Mouse (Mus musculus): Measurements from ENCODE around the gene Erp29. TPM values are rescaled to one million over a fixed set of nuclear protein-coding genes. Genes with fewer than 3 reads are reported as not detected.

Gene Erp29
- polyA plus RNA-seq, 1 experiment from 2014 or later: 165 TPM

DNA sequence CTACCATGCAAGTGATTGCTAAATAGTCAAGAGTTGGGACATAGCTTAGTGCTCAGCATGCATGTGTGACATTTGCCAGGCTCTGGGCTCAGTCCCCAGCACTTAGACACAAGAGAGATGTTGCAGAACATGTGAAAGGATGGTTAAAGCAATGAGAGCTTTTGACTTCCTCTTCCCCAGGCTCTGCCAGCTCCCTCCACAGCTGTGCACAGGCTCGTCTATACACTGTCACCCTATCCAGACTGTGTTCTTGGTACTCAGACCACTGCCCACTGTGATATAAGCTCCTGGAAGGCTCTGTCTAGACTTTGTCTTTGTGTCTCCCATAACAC lies 9.8 kb upstream of the Erp29 start:
- Histone ChIP-seq H3K4me3 (no peak overlapping the region), H3K27ac (no peak overlapping the region), H3K4me1 (replicated peaks) (no peaks in the 10 kb centered on the region), H3K9me3 (no peaks in the 10 kb centered on the region), H3K36me3 (no peaks in the 10 kb centered on the region), H3K27me3 (no peaks in the 10 kb centered on the region), H3K4me2 (no peak overlapping the region), H3K9ac (no peak overlapping the region)
- ATAC-seq (ENCODE audit: low FRiP score): no peak
- WGBS: 35% methylated on average over 1 of the region's 1 CpGs

GRCm38 (mm10) chr5:121461339-121462170 lies 9.2 kb upstream of the Erp29 start:
- Histone ChIP-seq H3K9me3 (no peaks in the 10 kb centered on the region), H3K4me2 (no peak overlapping the region), H3K4me3 (no peak overlapping the region), H3K4me1 (replicated peaks) (no peaks in the 10 kb centered on the region), H3K36me3 (no peaks in the 10 kb centered on the region), H3K27me3 (no peaks in the 10 kb centered on the region), H3K27ac (no peak overlapping the region), H3K9ac (no peak overlapping the region)
- 68% methylated on average over 4 of the region's 4 CpGs for WGBS
- ATAC-seq (ENCODE audit: low FRiP score): no peak

- no peak for ATAC-seq (ENCODE audit: low FRiP score)
- Histone ChIP-seq H3K27me3 (no peaks in the 10 kb centered on the region), H3K9me3 (no peaks in the 10 kb centered on the region), H3K27ac (no peak overlapping the region), H3K4me1 (replicated peaks) (peaks cover 19% of the 10 kb centered on the region), H3K9ac (no peak overlapping the region), H3K36me3 (no peaks in the 10 kb centered on the region), H3K4me2 (no peak overlapping the region), H3K4me3 (no peak overlapping the region)
- WGBS: 77% methylated on average over 9 of the region's 9 CpGs
These were observed 3.4 kb upstream of the Erp29 start for GRCm38 (mm10) chr5:121455510-121456265.

DNA sequence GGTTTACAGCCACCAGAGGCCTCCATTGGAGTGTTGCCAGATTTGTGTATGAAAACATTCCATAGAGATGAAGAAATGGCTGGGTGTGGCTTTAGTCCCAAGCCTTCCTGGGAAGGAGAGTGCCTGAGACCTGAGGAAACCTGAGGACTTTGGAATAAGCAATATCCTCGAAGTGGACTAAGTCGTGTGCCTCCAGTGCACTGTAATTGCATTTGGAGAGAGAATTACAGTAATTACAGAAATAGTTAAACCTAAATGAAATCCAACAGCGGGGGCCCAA lies 2.1 kb upstream of the Erp29 start:
- peaks cover 30% of the 10 kb centered on the region for H3K4me1 ChIP-seq (replicated peaks)
- H3K9me3 ChIP-seq: no peaks in the 10 kb centered on the region
- no peak for ATAC-seq (ENCODE audit: low FRiP score)
- WGBS: 88% methylated on average over 3 of the region's 3 CpGs
- peaks cover 7% of the 10 kb centered on the region; the same call in 1 of the 2 replicates for H3K36me3 ChIP-seq
- H3K9ac ChIP-seq: no peak overlapping the region
- H3K4me2 ChIP-seq: no peak overlapping the region
- H3K27me3 ChIP-seq: no peaks in the 10 kb centered on the region
- no peak overlapping the region for H3K27ac ChIP-seq
- no peak overlapping the region for H3K4me3 ChIP-seq

- H3K36me3 ChIP-seq: peaks cover 12% of the 10 kb centered on the region
- H3K4me3 ChIP-seq: no peak overlapping the region
- H3K27ac ChIP-seq: no peak overlapping the region
- 92% methylated on average over 13 of the region's 13 CpGs for WGBS
- H3K27me3 ChIP-seq: no peaks in the 10 kb centered on the region
- no peaks in the 10 kb centered on the region for H3K9me3 ChIP-seq
- H3K9ac ChIP-seq: peak overlapping the region; percentile 94
- H3K4me1 ChIP-seq (replicated peaks): peaks cover 30% of the 10 kb centered on the region
- H3K4me2 ChIP-seq: peak overlapping the region; percentile 83; the same call in 1 of the 2 replicates
- ATAC-seq (ENCODE audit: low FRiP score): no peak
These were observed 1.6 kb upstream of the Erp29 start for GRCm38 (mm10) chr5:121453743-121454502.

DNA sequence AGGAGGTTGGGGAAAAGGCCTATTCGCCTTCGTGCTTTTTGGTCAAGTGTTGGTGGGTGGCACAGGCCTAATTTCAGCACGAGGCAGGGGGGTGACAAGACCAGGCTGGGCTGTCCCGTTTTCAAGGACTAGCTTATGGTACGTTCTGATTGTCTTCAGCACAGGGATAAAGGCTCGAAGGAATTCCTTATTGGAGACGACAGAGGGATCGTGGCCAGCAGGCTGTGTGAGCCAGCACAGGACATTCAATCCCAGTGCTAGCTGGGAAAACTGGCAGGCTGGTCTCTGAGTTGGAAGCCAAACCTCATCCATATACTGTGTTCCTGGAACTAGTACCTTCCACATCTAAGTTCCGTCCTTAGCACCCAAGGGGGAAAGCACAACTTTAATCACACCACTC lies 600 bp upstream of the Erp29 start:
- H3K4me3 ChIP-seq: peak overlapping the region; percentile 87
- peaks cover 22% of the 10 kb centered on the region for H3K36me3 ChIP-seq
- peak overlapping the region; percentile 94 for H3K9ac ChIP-seq
- peak overlapping the region; percentile 98 for H3K27ac ChIP-seq
- WGBS: 8% methylated on average over 9 of the region's 9 CpGs
- no peaks in the 10 kb centered on the region for H3K9me3 ChIP-seq
- ATAC-seq (ENCODE audit: low FRiP score): peak; percentile 12; the same call in 1 of the 2 replicates
- no peaks in the 10 kb centered on the region for H3K27me3 ChIP-seq
- H3K4me1 ChIP-seq (replicated peaks): peaks cover 30% of the 10 kb centered on the region
- peak overlapping the region; percentile 83 for H3K4me2 ChIP-seq

DNA sequence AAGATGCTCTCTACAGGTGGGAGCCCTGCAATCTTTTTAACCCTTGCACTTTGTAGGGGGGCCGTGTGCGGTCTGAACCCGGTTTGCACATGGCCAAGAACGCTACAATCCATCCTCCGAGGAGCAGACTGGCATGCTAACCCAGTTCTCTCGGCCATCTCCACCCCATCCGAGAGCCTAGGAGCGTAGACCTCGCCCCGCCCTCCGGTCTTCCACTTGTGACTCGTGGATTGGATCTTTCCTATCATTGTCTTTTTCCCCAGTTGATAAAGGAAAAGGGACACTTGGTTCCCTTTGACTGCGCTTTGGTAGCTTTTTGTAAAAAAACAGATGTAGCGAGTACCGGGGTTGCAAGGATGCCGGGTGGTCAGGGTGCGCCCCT lies 671 bp downstream of the Erp29 start, which contains the start of gene Tmem116:
Gene Tmem116 (plus strand): TSS at position 250 of the 382 bp plus-strand sequence.
- Histone ChIP-seq H3K4me2 (peak within 1 kb of the TSS; percentile 83), H3K9me3 (no peaks in the 10 kb centered on the region), H3K27ac (peak within 1 kb of the TSS; percentile 98), H3K9ac (peak within 1 kb of the TSS; percentile 94), H3K27me3 (no peaks in the 10 kb centered on the region), H3K4me1 (replicated peaks) (peaks cover 30% of the 10 kb centered on the region), H3K36me3 (peaks cover 35% of the 10 kb centered on the region), H3K4me3 (peak within 1 kb of the TSS; percentile 87)
- ATAC-seq (ENCODE audit: low FRiP score): peak; percentile 32; the same call in 1 of the 2 replicates
- WGBS: under 1% methylated on average over 17 of the region's 17 CpGs

DNA sequence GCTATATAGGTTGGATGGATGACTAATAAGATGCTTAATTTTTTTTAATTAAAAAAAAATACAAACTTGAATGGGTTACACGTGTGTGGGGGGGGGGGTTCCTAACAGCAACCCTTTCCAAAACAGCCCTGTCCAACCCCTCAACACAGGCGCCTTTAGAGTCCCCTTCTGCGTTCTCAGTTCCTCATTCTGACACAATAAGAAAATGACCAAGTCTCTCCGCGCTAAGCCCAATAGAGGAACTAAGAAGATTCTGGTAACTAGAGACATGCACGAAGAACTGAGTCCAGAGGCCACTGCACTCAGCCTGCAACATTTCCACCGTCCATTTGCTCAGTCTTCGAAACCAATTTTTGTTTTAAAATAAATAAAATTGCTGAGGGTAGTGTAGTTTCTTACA lies 1.1 kb downstream of the Erp29 start:
- H3K4me1 ChIP-seq (replicated peaks): peaks cover 30% of the 10 kb centered on the region
- H3K27me3 ChIP-seq: no peaks in the 10 kb centered on the region
- H3K9ac ChIP-seq: peak overlapping the region; percentile 94
- H3K36me3 ChIP-seq: peaks cover 39% of the 10 kb centered on the region
- H3K4me2 ChIP-seq: peak overlapping the region; percentile 78
- ATAC-seq (ENCODE audit: low FRiP score): no peak
- H3K9me3 ChIP-seq: no peaks in the 10 kb centered on the region
- peak overlapping the region; percentile 87 for H3K4me3 ChIP-seq
- 30% methylated on average over 8 of the region's 8 CpGs for WGBS
- peak overlapping the region; percentile 98 for H3K27ac ChIP-seq

DNA sequence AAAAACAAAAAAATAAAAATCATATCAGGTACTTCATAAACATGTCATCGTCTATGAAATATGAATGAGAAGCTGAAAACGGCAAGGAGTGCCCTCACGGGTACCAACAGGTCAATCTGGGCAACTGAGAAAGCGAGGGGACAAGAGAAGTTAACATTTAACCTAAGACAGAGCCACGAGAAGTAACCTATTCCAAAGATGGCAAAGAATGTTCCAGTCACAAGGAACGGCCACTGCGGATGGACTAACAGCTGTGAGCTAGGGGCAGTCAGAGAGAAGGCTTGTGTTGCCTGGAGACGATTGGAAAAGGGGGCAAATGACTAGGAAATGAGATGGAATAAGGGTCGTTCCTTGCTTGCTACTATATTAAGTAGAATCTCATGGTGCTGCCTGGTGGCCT lies 1.8 kb downstream of the Erp29 start:
- WGBS: 82% methylated on average over 9 of the region's 9 CpGs
- H3K4me2 ChIP-seq: peak overlapping the region; percentile 78
- H3K9ac ChIP-seq: no peak overlapping the region; the same call in 1 of the 2 replicates
- no peaks in the 10 kb centered on the region for H3K27me3 ChIP-seq
- H3K9me3 ChIP-seq: no peaks in the 10 kb centered on the region
- peaks cover 47% of the 10 kb centered on the region for H3K36me3 ChIP-seq
- no peak overlapping the region for H3K27ac ChIP-seq
- H3K4me3 ChIP-seq: peak overlapping the region; percentile 87; the same call in 1 of the 2 replicates
- H3K4me1 ChIP-seq (replicated peaks): peaks cover 30% of the 10 kb centered on the region
- ATAC-seq (ENCODE audit: low FRiP score): no peak

- Histone ChIP-seq H3K27me3 (no peaks in the 10 kb centered on the region), H3K4me1 (replicated peaks) (peaks cover 30% of the 10 kb centered on the region), H3K9ac (no peak overlapping the region), H3K9me3 (no peaks in the 10 kb centered on the region), H3K36me3 (peaks cover 52% of the 10 kb centered on the region), H3K4me3 (no peak overlapping the region), H3K27ac (no peak overlapping the region), H3K4me2 (no peak overlapping the region)
- WGBS: 64% methylated on average over 6 of the region's 6 CpGs
- no peak for ATAC-seq (ENCODE audit: low FRiP score)
These were observed 2.3 kb downstream of the Erp29 start for GRCm38 (mm10) chr5:121449976-121450375.

- H3K9ac ChIP-seq: no peak overlapping the region
- H3K4me2 ChIP-seq: no peak overlapping the region
- WGBS: 96% methylated on average over 3 of the region's 3 CpGs
- no peaks in the 10 kb centered on the region for H3K27me3 ChIP-seq
- H3K4me3 ChIP-seq: no peak overlapping the region
- no peak overlapping the region for H3K27ac ChIP-seq
- no peaks in the 10 kb centered on the region for H3K9me3 ChIP-seq
- H3K4me1 ChIP-seq (replicated peaks): peaks cover 25% of the 10 kb centered on the region
- H3K36me3 ChIP-seq: peaks cover 67% of the 10 kb centered on the region
- ATAC-seq (ENCODE audit: low FRiP score): no peak
These were observed 3.9 kb downstream of the Erp29 start for GRCm38 (mm10) chr5:121448450-121448849.

- Histone ChIP-seq H3K27ac (no peak overlapping the region), H3K4me1 (replicated peaks) (peaks cover 3% of the 10 kb centered on the region), H3K9ac (no peak overlapping the region), H3K36me3 (peaks cover 86% of the 10 kb centered on the region), H3K27me3 (no peaks in the 10 kb centered on the region), H3K4me3 (no peak overlapping the region), H3K9me3 (no peaks in the 10 kb centered on the region), H3K4me2 (no peak overlapping the region)
- no peak for ATAC-seq (ENCODE audit: low FRiP score)
- 94% methylated on average over 5 of the region's 5 CpGs for WGBS
These were observed 7.4 kb downstream of the Erp29 start for GRCm38 (mm10) chr5:121444870-121445269.

Data from hindbrain, embryonic 13.5 days (tissue).